Mouse (Mus musculus): ENCODE measurements at regions not wholly inside any gene's neighbourhood (a gene's known extent, or its start where the extent isn't known, plus 50 kb on each side); places are given as distances from the start of the nearest gene placed in this dataset.

DNA sequence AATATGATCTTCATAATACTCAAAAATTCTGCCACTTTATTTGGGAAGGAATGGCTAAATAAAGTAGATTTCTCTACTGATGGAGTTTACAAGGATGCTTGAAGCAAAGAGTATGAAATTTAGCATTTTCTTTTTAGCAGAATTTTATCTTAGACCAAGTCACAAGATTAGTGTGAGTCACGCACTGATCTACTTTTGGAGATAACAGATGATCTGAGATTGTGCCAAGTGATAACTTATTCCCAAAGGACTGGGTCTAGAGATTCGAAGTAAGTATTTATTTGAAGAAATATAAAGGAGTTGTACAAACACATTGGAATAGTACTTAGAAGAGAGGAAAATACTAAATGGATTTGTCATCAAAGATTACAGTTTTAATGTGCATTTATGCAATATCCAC lies 67.8 kb upstream of the Tom1l1 start:
- Histone ChIP-seq H3K9ac (ENCODE audit: low read length) (no peak overlapping the region), H3K9me3 (ENCODE audit: control insufficient read depth, low read length) (no peaks in the 10 kb centered on the region), H3K27ac (ENCODE audit: low read depth, low read length) (no peak overlapping the region), H3K4me3 (ENCODE audit: low read depth, low read length) (no peak overlapping the region), H3K4me2 (ENCODE audit: low read depth) (no peak overlapping the region), H3K27me3 (ENCODE audit: control insufficient read depth, insufficient read depth, low read length) (no peaks in the 10 kb centered on the region), H3K4me1 (ENCODE audit: control insufficient read depth, insufficient read depth, low read length) (no peaks in the 10 kb centered on the region), H3K36me3 (ENCODE audit: control insufficient read depth, insufficient read depth, low read length) (no peaks in the 10 kb centered on the region)
- 88% methylated on average over 2 of the region's 2 CpGs for WGBS
- no peak for DNase-seq (ENCODE audit: low spot score)
- no peak for ATAC-seq (ENCODE audit: insufficient read depth, low FRiP score, low TSS enrichment)

DNA sequence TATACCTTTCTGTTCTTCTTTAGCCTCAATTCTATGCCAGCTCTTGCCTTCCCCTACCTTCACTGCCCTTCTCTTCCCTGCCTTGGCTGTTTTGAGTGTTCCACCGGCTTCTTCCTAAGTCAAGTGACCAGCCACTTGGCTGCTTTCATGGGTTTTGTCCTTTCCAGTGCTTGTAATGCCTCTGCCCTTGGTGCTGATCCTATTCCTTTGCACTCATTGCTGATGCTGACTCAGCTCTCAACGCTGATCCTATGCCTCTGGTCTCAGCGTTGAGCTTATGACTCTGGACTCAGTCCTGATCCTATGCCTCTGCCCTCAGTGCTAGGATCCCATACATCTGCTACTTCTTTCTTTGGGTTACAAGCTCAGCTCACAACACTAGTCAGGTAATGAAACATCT lies 60.3 kb upstream of the Tom1l1 start:
- Histone ChIP-seq H3K27me3 (ENCODE audit: control insufficient read depth, insufficient read depth, low read length) (no peaks in the 10 kb centered on the region), H3K27ac (ENCODE audit: low read depth, low read length) (no peak overlapping the region), H3K4me3 (ENCODE audit: low read depth, low read length) (no peak overlapping the region), H3K36me3 (ENCODE audit: control insufficient read depth, insufficient read depth, low read length) (no peaks in the 10 kb centered on the region), H3K9ac (ENCODE audit: low read length) (no peak overlapping the region), H3K9me3 (ENCODE audit: control insufficient read depth, low read length) (no peaks in the 10 kb centered on the region), H3K4me1 (ENCODE audit: control insufficient read depth, insufficient read depth, low read length) (no peaks in the 10 kb centered on the region), H3K4me2 (ENCODE audit: low read depth) (no peak overlapping the region)
- ATAC-seq (ENCODE audit: insufficient read depth, low FRiP score, low TSS enrichment) (no peak), DNase-seq (ENCODE audit: low spot score) (no peak)
- 71% methylated on average over 3 of the region's 3 CpGs for WGBS

DNA sequence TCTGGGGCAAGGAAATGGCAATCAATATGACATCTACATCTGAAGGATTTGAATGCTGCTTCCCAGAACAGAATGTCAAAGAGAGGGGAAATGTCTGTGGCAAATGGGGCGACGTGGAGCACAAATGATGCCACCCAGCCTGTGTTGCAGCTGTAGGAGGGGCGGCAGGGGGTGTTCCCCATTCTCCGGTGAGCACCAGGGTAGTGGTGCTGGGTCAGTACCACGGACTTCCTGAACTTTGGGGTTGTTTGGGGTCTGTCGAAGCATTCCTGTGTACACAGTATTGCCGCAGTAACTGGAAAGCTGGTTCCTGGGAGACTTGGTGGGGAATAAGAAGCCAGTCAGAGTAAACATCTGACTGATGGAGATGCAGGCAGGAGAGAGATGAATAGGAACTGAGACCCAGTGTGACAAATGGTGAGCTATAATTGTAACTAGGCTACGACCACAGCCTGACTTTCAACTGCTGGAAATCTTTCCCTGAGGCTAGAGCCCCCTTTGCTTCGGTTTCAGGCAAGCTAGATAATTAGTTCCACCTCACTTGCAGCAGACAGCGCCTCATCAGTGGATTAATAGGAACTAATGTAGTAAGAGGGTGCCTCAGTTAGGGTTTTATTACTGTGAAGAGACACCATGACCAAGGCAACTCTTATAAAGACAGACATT lies 53.9 kb upstream of the Tom1l1 start:
- no peak overlapping the region for H3K4me3 ChIP-seq (ENCODE audit: low read depth, low read length)
- peak; percentile 55; the same call in 1 of the 2 replicates for ATAC-seq (ENCODE audit: insufficient read depth, low FRiP score, low TSS enrichment)
- H3K27me3 ChIP-seq (ENCODE audit: control insufficient read depth, insufficient read depth, low read length) = no peaks in the 10 kb centered on the region
- H3K27ac ChIP-seq (ENCODE audit: low read depth, low read length) = no peak overlapping the region
- no peaks in the 10 kb centered on the region for H3K9me3 ChIP-seq (ENCODE audit: control insufficient read depth, low read length)
- peak; percentile 29 for DNase-seq (ENCODE audit: low spot score)
- no peak overlapping the region for H3K9ac ChIP-seq (ENCODE audit: low read length)
- no peak overlapping the region for H3K4me2 ChIP-seq (ENCODE audit: low read depth)
- WGBS = 58% methylated on average over 10 of the region's 10 CpGs
- no peaks in the 10 kb centered on the region for H3K36me3 ChIP-seq (ENCODE audit: control insufficient read depth, insufficient read depth, low read length)
- no peaks in the 10 kb centered on the region for H3K4me1 ChIP-seq (ENCODE audit: control insufficient read depth, insufficient read depth, low read length)

DNA sequence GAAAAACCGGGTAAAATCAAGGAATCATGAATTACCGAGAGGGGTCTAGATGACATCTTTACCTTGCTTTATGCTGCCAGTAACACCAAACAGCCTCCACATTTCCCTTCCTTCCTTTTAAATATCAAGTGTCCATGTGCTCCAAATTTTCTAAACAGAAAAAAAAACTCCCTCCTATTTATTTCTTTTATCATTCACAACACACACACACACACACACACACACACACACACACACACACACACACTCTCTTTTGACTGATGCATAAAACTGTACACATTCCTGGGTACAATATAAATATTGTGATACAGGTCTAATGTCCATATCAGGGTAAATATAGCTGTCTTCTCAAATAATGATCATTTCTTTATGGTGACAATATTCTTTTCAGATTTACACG lies 51.3 kb upstream of the Tom1l1 start:
- no peak for DNase-seq (ENCODE audit: low spot score)
- no peak overlapping the region for H3K27ac ChIP-seq (ENCODE audit: low read depth, low read length)
- H3K9me3 ChIP-seq (ENCODE audit: control insufficient read depth, low read length) = no peaks in the 10 kb centered on the region
- no peaks in the 10 kb centered on the region for H3K27me3 ChIP-seq (ENCODE audit: control insufficient read depth, insufficient read depth, low read length)
- no peaks in the 10 kb centered on the region for H3K36me3 ChIP-seq (ENCODE audit: control insufficient read depth, insufficient read depth, low read length)
- no peak for ATAC-seq (ENCODE audit: insufficient read depth, low FRiP score, low TSS enrichment)
- H3K4me1 ChIP-seq (ENCODE audit: control insufficient read depth, insufficient read depth, low read length) = no peaks in the 10 kb centered on the region
- no peak overlapping the region for H3K9ac ChIP-seq (ENCODE audit: low read length)
- H3K4me3 ChIP-seq (ENCODE audit: low read depth, low read length) = no peak overlapping the region
- H3K4me2 ChIP-seq (ENCODE audit: low read depth) = no peak overlapping the region
- 85% methylated on average over 3 of the region's 3 CpGs for WGBS

DNA sequence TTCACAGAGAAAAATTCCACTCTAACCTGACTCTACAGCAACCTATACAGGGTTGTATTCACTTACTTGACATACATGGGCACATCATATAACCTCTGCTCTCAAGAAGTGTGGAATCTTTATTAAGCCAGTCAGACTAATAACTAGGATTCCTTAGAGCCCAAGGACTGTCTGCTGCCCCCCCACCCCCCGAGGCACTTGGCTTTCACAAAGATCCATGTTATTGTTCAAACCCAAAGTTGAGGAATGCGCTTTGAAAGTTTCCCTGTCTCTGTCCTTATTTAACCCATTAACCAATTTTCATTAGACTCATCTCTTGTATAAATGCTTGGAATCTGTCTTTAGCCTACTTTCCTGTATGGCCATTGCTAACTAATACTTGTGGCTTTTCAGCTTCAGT lies 50.6 kb upstream of the Tom1l1 start:
- 69% methylated on average over 2 of the region's 2 CpGs for WGBS
- no peak for ATAC-seq (ENCODE audit: insufficient read depth, low FRiP score, low TSS enrichment)
- no peak overlapping the region for H3K4me2 ChIP-seq (ENCODE audit: low read depth)

More for the DNA sequence above, 50.6 kb upstream of the Tom1l1 start:
- no peaks in the 10 kb centered on the region for H3K36me3 ChIP-seq (ENCODE audit: control insufficient read depth, insufficient read depth, low read length)
- no peaks in the 10 kb centered on the region for H3K4me1 ChIP-seq (ENCODE audit: control insufficient read depth, insufficient read depth, low read length)
- H3K4me3 ChIP-seq (ENCODE audit: low read depth, low read length) = no peak overlapping the region
- H3K27me3 ChIP-seq (ENCODE audit: control insufficient read depth, insufficient read depth, low read length) = no peaks in the 10 kb centered on the region
- H3K9ac ChIP-seq (ENCODE audit: low read length) = no peak overlapping the region
- DNase-seq (ENCODE audit: low spot score) = no peak
- no peak overlapping the region for H3K27ac ChIP-seq (ENCODE audit: low read depth, low read length)
- no peaks in the 10 kb centered on the region for H3K9me3 ChIP-seq (ENCODE audit: control insufficient read depth, low read length)

All from neural tube, embryonic 11.5 days (tissue).